Mouse (Mus musculus): ENCODE results near the gene Dlst.
"Not testable (repeated sequence)": the region's sequence is repeated elsewhere in the genome, so short reads cannot be mapped to it uniquely, and the experiment has no call there.

Dlst gene

GRCm38 (mm10) chr12:85113917-85114316 lies 3.3 kb downstream of the Dlst start:
- no peak for DNase-seq (ENCODE audit: low spot score)

- no peak for DNase-seq (ENCODE audit: low spot score)
Observed at GRCm38 (mm10) chr12:85115678-85116077, 5.0 kb downstream of the Dlst start.

GRCm38 (mm10) chr12:85121806-85122459 lies 11.3 kb downstream of the Dlst start:
- no peak for DNase-seq (ENCODE audit: low spot score)

GRCm38 (mm10) chr12:85123108-85123530 lies 12.5 kb downstream of the Dlst start:
- no peak for DNase-seq (ENCODE audit: low spot score)

- DNase-seq (ENCODE audit: low spot score), result no peak
Observed at GRCm38 (mm10) chr12:85123645-85124044, 13.0 kb downstream of the Dlst start.

- DNase-seq (ENCODE audit: low spot score), result no peak
Observed at GRCm38 (mm10) chr12:85124751-85125150, 14.1 kb downstream of the Dlst start.

- no peak for DNase-seq (ENCODE audit: low spot score)
Observed at GRCm38 (mm10) chr12:85126986-85127603, 16.5 kb downstream of the Dlst start.

- DNase-seq (ENCODE audit: low spot score), result no peak
Observed at GRCm38 (mm10) chr12:85129426-85129978, 18.9 kb downstream of the Dlst start.

GRCm38 (mm10) chr12:85131361-85131760 lies 20.7 kb downstream of the Dlst start:
- DNase-seq (ENCODE audit: low spot score), result no peak

GRCm38 (mm10) chr12:85134043-85134794 lies 23.6 kb downstream of the Dlst start:
- DNase-seq (ENCODE audit: low spot score), result no peak

- no peak for DNase-seq (ENCODE audit: low spot score)
Observed at GRCm38 (mm10) chr12:85135513-85136470, 25.2 kb downstream of the Dlst start.

GRCm38 (mm10) chr12:85136627-85137026 lies 26.0 kb downstream of the Dlst start:
- no peak for DNase-seq (ENCODE audit: low spot score)

- DNase-seq (ENCODE audit: low spot score), result no peak
Observed at GRCm38 (mm10) chr12:85140036-85140701, 29.5 kb downstream of the Dlst start.

GRCm38 (mm10) chr12:85141096-85141495 lies 30.5 kb downstream of the Dlst start:
- DNase-seq (ENCODE audit: low spot score), result no peak

GRCm38 (mm10) chr12:85142803-85143202 lies 32.2 kb downstream of the Dlst start:
- DNase-seq (ENCODE audit: low spot score), result peak; percentile 90

GRCm38 (mm10) chr12:85144276-85144675 lies 33.6 kb downstream of the Dlst start:
- not testable (repeated sequence) for DNase-seq (ENCODE audit: low spot score)

- no peak for DNase-seq (ENCODE audit: low spot score)
Observed at GRCm38 (mm10) chr12:85144821-85145220, 34.2 kb downstream of the Dlst start.

GRCm38 (mm10) chr12:85145630-85146029 lies 35.0 kb downstream of the Dlst start:
- DNase-seq (ENCODE audit: low spot score), result no peak

GRCm38 (mm10) chr12:85146355-85146754 lies 35.7 kb downstream of the Dlst start:
- DNase-seq (ENCODE audit: low spot score), result no peak

GRCm38 (mm10) chr12:85146881-85147280 lies 36.2 kb downstream of the Dlst start:
- DNase-seq (ENCODE audit: low spot score), result no peak

Measured in urinary bladder, postnatal 14 days (tissue).